Mouse (Mus musculus): ENCODE data around the gene Znrf4. TPM values are rescaled to one million over a fixed set of nuclear protein-coding genes. Genes with fewer than 3 reads are reported as not detected.
"Not testable (repeated sequence)": the region's sequence is repeated elsewhere in the genome, so short reads cannot be mapped to it uniquely, and the experiment has no call there.

Gene Znrf4
- polyA plus RNA-seq, 2 experiments from 2014 or later = not detected

DNA sequence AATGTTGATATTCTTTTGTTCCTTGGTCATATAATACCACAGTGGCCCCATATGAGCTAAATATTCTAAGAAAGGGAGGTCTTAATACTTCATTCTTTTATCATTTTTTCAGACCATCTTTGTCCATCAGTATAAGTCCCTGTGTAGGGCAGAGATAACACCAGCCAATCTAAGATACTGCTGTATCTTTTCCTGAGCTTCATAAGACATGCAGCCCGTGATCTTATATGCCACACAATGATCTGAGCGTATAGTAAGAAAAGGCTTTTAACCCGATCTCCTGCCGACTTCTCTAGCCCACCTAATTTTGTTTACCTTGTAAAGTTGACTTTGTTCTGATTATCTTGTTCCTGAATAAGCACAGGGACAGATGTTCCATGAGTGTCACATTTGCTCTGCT lies 12.7 kb upstream of the Znrf4 start:
- ATAC-seq = no peak

DNA sequence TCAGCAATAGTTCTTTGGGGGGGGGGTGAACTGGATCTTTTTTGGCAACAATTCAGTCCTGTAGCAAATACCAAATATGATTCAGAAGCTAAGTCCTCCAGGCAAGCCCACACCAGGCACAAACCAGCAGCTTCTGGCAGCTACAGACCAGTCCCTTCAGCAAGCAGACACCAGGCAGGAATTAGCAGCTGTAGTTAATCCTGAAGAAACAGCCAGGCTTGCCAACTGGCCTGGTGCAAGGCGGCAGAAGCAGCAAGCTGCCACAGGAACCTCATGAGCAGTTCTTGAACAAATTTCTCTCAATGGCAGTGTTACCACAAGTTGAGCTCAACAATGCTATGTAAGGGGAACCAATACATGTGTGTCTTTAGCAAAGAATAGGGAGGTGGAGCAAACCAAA lies 10.5 kb upstream of the Znrf4 start:
- ATAC-seq = no peak

- no peak for ATAC-seq
These were observed 3.6 kb upstream of the Znrf4 start for GRCm38 (mm10) chr17:56515690-56516410.

DNA sequence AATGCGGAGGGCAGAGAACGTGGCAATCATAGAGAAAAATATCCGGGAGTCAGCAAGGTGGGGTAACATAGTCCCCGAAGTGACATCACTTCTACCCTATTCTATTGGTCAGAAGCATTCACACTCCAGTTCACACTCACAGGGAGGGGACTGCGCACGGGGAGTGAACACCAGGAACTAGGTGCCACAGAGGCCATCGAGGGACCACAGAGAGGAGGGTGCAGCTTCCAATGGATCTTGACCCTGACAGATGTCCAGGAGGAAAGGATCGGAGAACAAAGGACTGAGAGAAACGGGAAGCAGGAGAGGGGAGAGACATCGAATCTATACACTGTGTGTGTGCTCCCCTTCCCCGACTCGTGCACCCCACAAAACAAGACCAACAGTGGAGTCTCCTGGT lies 2.7 kb upstream of the Znrf4 start:
- ATAC-seq = no peak

DNA sequence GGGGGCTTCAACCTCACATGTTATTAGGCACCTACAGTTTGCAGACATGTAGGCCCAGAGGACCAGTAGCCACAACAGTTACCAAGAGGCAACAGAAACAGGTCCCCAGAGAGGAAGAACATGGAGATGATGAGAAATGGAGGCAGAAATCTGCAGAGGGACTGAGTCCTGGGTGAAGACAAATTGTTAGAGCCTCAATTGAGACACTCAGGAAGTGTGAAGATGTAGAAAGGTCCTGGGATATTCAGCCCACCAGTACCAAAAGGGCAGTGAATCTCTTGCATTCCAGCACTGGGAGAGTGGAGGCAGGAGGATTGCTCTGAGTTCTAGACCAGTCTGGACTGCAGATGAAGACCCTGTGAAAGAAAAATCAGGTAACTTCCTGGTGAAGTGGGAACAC lies 2.1 kb upstream of the Znrf4 start:
- ATAC-seq = no peak

GRCm38 (mm10) chr17:56511707-56512090 lies 532 bp downstream of the Znrf4 start:
- ATAC-seq = no peak

GRCm38 (mm10) chr17:56510970-56511706 lies 1.1 kb downstream of the Znrf4 start:
- ATAC-seq = no peak

- ATAC-seq = no peak
These were observed 1.7 kb downstream of the Znrf4 start for GRCm38 (mm10) chr17:56510473-56510969.

DNA sequence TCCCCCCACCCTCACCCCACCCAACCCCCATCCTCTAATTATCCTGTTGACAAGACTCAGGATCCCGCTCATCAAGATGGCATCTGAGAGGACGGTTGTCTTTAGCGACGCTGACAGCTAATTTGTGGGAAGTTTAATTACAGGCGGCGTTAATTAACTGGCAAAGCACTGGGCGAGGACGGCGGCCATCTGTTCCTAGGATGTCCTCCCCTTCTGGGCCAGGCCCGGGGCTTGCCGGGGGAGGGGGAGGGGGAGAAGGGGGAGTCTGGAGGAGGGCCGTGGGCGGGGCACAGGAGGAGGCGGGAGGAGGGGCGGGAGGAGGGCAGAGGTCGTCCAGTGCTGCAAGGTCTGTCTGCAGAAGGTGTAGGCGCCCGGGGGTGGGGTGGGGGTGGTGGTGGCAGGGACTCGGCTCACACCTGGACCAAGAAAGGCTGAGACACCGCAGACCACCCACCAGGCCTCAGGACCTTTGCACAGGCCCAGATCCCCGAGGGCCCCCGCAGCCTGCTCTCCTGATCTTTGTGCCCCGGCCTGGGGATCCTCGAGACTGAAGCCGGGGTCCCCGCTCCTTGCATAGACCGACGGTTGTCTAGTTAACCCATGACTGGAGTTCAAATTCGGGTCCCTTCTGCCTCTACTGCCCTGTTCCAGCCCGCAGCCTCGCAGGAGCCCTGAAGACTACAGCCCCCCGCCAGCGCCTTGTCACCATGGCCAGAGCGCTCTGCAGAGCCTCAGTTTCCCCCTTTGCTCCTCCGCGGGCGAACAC lies 2.3 kb downstream of the Znrf4 start:
- no peak for ATAC-seq

GRCm38 (mm10) chr17:56509021-56509640 lies 3.1 kb downstream of the Znrf4 start:
- no peak for ATAC-seq

GRCm38 (mm10) chr17:56507161-56508068 lies 4.8 kb downstream of the Znrf4 start:
- peak; percentile 95 for ATAC-seq

DNA sequence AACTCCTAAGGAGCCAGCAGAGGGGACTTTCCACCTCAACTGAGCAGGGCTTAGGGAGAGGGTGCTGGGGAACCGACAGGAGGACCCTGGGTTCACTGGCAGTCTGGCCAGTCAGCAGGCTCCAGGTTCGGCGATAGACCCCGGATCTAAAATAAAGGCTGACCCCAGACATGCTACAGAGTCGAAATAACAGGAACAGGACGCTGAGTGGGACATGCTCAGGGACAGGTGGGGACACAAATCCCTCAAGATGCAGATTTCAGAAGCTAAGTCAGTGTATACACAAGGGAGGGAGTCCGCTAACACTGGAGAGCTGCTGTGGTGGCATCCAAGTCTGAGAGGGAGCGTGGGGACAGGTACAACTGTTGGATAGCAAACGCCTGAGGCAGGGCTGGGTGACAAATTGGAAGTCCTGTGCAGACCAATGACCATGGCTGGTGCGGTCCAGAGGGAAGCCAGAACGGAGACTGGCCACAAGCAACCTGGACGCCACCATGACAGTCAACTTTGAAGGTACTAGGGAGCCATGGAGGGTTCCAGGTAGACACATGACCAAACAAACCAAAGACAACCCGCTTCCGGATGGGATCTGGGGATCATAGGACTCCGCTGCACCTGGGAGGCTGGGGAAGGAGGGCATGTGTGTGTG lies 5.7 kb downstream of the Znrf4 start:
- ATAC-seq = no peak

DNA sequence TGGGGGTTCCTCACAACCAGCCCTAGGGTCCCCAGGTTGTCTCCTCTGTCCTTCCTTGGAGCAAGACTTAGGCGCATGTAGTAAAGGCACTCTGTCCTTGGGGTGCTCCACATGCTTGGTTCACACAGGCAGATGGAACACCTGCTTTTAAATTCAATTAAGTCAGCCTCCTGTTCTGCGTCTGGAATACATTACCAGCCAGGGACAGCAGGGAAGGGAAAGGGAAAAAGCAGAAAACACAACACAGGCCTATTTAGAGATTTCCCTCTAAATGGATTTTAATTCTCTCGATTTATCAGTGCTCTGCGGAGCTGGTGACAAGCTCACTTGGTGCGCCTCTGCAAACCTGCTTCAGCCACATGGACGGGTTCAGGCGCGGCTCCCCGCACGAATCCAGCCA lies 6.8 kb downstream of the Znrf4 start:
- ATAC-seq = no peak

DNA sequence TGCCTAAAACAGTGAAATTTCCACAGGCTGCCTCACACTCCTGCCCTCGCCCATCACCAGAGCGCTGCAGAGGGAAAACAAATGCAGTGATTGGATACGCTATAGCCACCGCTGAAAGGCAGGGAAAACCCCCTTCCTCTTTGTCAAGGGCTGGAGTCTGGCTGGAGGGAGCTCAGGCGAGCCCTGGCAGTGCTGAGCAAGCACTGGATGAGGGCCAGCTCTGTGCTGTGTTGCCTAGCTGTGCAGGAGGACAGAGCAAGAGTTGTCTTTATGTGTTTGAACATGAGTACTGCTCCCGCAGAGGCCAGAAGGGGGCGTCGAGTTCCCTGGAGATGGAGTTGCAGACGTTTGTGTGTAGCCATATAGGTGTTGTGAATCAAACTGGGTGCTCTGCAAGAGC lies 9.7 kb downstream of the Znrf4 start:
- no peak for ATAC-seq

GRCm38 (mm10) chr17:56501635-56502400 lies 10.4 kb downstream of the Znrf4 start:
- not testable (repeated sequence) for ATAC-seq

DNA sequence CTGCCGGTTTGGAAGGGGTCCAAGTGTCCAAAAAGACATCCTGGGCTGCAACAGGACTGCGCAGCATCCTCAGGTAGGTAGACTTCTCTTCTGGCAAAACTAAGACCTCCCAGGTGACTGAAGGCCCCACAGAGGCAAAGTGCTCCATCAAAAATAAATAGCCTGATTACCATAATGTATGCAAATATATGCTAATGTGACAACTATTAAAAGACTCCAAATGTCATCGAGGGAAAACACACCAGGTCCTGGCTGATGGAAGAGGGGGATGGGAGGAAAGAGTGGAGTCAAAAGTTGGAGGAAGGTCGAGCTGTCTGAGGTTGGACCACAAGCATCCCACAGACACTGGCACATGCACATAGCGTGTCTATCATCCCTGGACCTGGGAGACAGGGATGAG lies 13.0 kb downstream of the Znrf4 start:
- ATAC-seq = no peak

DNA sequence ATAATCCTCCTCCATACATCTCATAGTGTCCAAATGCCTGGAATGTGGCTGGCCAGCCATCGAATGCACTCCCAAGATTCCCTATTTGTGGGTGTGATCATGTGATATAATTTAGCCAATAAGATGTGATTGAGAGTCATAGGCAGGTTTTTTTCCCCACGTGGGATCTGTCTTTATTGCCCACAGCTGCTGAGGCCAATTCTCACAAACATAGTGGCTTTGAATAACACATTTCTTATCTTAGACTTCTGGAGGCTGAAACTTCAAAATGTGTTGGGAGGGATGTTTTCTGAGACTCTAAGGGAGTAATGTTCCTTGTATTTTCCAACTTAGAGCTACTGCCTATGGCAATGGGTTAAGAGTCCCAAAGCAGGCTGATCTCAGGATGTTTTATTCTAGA lies 17.8 kb downstream of the Znrf4 start:
- ATAC-seq = no peak

GRCm38 (mm10) chr17:56493841-56494240 lies 18.4 kb downstream of the Znrf4 start:
- no peak for ATAC-seq

- ATAC-seq = no peak
These were observed 21.6 kb downstream of the Znrf4 start for GRCm38 (mm10) chr17:56490438-56491152.

- ATAC-seq = no peak
These were observed 24.2 kb downstream of the Znrf4 start for GRCm38 (mm10) chr17:56488028-56488427.

All from activated CD4-positive, CD25-positive, alpha-beta regulatory T cell, adult 4 months (primary cell).